Mouse (Mus musculus) kidney, postnatal 0 days (tissue): ENCODE measurements around the gene Myadm. TPM values are rescaled to one million over a fixed set of nuclear protein-coding genes. Genes with fewer than 3 reads are reported as not detected.
"Not testable (repeated sequence)": the region's sequence is repeated elsewhere in the genome, so short reads cannot be mapped to it uniquely, and the experiment has no call there.

Experiments
- ATAC-seq: fragments of 200-750 bp; cut with Nextera tagmentation; replicated peaks from 2 replicates; pipeline ENCODE4 v1.8.0; 2017; ENCODE audit warnings: low read depth, moderate number of reproducible peaks, moderate TSS enrichment, moderate library complexity; ENCODE audit not compliant: low FRiP score
- DNase-seq: peaks from one replicate; pipeline ENCODE4 v3.0.0-alpha.2; 2016; ENCODE audit warnings: low spot score
- H3K27ac ChIP-seq: fragments of 300-500 bp; sonication (generic); 2 replicates; pipeline ENCODE4 v1.5.1; 2014; ENCODE audit warnings: mild to moderate bottlenecking
- H3K27me3 ChIP-seq: fragments of 300-500 bp; sonication (generic); 2 replicates; pipeline ENCODE4 v1.6.1; 2014; ENCODE audit warnings: low read length, mixed read lengths; ENCODE audit not compliant: insufficient read depth
- H3K36me3 ChIP-seq: fragments of 300-500 bp; sonication (generic); 2 replicates; pipeline ENCODE4 v1.6.1; 2014; ENCODE audit warnings: low read length, mixed read lengths; ENCODE audit not compliant: insufficient read depth
- H3K4me1 ChIP-seq: fragments of 300-500 bp; sonication (generic); replicated peaks from 2 replicates; pipeline ENCODE4 v1.6.1; 2014; ENCODE audit warnings: antibody characterized with exemption, low read length, mixed read lengths; ENCODE audit not compliant: insufficient read depth
- H3K4me2 ChIP-seq: fragments of 300-500 bp; sonication (generic); 2 replicates; pipeline ENCODE4 v1.6.1; 2014; ENCODE audit warnings: mild to moderate bottlenecking, low read length, moderate library complexity, mixed read lengths
- H3K4me3 ChIP-seq: fragments of 300-500 bp; sonication (generic); replicated peaks from 2 replicates; pipeline ENCODE4 v1.5.1; 2014; ENCODE audit warnings: low read depth, low read length
- H3K9ac ChIP-seq: fragments of 300-500 bp; sonication (generic); 2 replicates; pipeline ENCODE4 v1.6.1; 2014; ENCODE audit warnings: low read depth, low read length
- H3K9me3 ChIP-seq: fragments of 300-500 bp; sonication (generic); replicated peaks from 2 replicates; pipeline ENCODE4 v1.6.1; 2016; ENCODE audit warnings: low read length, inconsistent platforms, mixed read lengths
- CTCF ChIP-seq: IDR thresholded peaks from 2 replicates; pipeline ENCODE4 v1.5.1; 2016; ENCODE audit warnings: antibody characterized with exemption, low read depth, mild to moderate bottlenecking, moderate library complexity
- WGBS: fragments of 180-500 bp; shearing (Covaris S2); extraction: QIAGEN DNeasy Blood & Tissue Kit; methylation state at CpG from one replicate; pipeline ENCODE4 v1.1.7; 2014; 5-methylcytosine and 5-hydroxymethylcytosine counted together
- polyA plus RNA-seq: library from polyadenylated mRNA; unstranded; fragments of >200 nt; fragmentation: Nextera tagmentation; extraction: Ambion mirVana; gene quantifications from 2 replicates; pipeline ENCODE4 v1.2.1, GENCODE M21; 2015

Myadm gene
- polyA plus RNA-seq, 1 experiment from 2014 or later: 73.0 TPM

DNA sequence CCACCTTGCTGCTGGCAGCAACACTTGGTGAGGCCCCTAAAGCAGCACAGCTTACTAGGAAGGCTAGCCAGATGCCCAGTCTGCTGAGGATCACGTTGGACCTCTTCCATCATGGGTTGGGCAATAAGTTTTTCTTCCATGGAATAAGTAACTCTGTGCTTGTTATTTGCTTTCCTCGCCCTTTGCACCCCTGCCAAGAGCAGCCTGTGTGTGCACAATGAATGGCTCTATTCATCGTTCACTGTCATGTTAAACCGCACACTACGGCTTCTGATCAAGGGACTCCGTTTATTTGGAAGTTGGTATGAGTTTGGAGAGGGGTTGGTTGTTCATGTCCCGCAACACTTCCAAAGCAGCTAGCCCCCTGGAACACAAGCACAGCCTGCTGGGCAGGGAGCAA is 1.7 kb upstream of the Myadm start:
- no peaks in the 10 kb centered on the region for H3K9me3 ChIP-seq
- no peak for DNase-seq
- no peak overlapping the region for H3K27ac ChIP-seq
- H3K4me1 ChIP-seq: no peaks in the 10 kb centered on the region
- H3K27me3 ChIP-seq: no peaks in the 10 kb centered on the region
- no peak overlapping the region for H3K9ac ChIP-seq
- no peak overlapping the region for H3K4me3 ChIP-seq
- 68% methylated on average over 7 of the region's 7 CpGs for WGBS
- no peaks in the 10 kb centered on the region for H3K36me3 ChIP-seq
- no peak for ATAC-seq
- no peak for TF ChIP-seq CTCF
- H3K4me2 ChIP-seq: no peak overlapping the region

DNA sequence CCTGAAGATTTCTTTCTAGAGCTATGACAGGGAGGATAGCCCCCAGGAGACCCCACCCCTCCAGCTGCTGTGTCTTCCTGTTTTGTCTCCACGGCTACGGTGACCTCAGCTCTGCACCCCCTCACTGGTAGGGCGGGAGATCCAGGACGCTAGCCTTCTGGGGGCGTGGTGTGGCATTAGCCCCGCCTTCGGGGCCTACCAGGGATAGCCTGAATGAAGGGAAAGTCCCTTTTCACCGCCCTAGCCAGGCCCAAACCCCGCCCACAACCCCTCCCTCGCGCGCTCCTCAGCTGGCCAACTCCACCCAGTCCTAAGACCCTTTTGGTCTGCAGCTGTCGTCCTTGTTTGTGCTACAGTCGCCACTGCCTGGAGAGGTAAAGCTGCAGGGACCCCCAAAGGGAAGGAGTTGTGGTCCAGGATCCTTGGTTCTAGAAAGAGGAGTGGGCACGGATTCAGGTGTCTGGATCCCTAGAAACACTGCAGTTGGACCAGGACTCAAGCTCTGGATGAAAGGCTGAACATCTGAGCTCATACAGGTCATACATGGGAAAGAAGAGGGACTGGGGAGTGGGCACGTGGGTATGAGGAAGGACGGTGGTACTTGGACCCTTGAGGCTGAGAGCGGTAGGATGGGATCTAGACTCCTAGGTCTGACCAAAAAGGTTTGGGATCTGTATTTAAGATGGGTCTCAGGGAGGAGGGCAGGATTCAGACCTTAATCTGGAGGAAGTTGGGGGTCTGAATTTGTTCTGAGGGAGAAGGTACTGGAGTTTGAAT is 1.6 kb downstream of the Myadm start:
- H3K9me3 ChIP-seq: no peaks in the 10 kb centered on the region
- 0 out of 2 replicates have a peak, but pooled peaks cover 6% of the 10 kb centered on the region for H3K4me1 ChIP-seq
- peak overlapping the region; percentile 75 for H3K4me2 ChIP-seq
- 2% methylated on average over 18 of the region's 18 CpGs for WGBS
- peak; percentile 89 for ATAC-seq
- H3K27me3 ChIP-seq: no peaks in the 10 kb centered on the region
- H3K4me3 ChIP-seq: peak overlapping the region; percentile 56
- peak overlapping the region; percentile 71 for H3K9ac ChIP-seq
- no peaks in the 10 kb centered on the region for H3K36me3 ChIP-seq
- TF ChIP-seq CTCF: no peak
- H3K27ac ChIP-seq: peak overlapping the region; percentile 87
- peak; percentile 98 for DNase-seq

DNA sequence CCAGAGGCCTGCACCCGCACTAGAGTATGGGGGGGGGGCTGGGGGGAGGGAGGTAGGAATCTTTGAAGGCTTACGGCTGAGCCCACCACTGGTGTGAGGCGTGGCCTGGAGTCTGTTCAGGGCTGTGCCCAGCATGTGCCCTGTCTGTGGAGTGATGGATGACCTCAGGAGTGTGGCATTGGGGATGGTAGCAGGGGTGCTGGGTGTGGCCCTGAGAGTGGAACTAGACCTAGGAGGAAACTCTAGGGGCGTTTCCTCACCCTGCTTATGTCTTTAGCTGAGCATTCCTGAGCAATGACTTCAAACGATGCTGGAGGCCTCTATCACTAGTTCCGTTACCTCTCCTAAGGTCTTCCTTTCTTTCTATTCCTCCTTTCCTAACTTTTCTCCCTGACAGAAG is 2.3 kb downstream of the Myadm start:
- 24% methylated on average over 6 of the region's 6 CpGs for WGBS

DNA sequence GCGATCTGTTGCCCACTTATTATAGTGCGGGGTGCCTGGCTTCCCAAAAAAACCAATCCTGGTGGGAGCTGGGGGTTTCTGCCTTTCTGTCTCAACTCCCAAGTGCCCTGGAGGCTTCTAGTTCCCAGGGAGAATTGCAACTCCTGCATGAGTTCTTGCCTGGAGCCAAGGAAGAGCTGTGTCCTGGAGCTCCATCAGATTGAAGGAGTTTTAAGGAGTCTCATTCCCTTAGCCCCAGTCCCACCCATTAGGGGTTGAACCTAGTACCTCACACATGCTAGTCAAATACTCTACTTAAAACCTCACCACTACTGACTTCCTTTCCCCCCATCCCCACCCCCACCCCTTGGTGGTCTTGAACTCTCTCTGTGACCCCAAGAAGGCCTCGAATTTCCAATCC is 2.9 kb downstream of the Myadm start:
- DNase-seq (no peak), ATAC-seq (no peak)
- Histone ChIP-seq H3K36me3 (peaks cover 2% of the 10 kb centered on the region; the same call in 1 of the 2 replicates), H3K27ac (peak overlapping the region; percentile 84), H3K9me3 (no peaks in the 10 kb centered on the region), H3K9ac (no peak overlapping the region; the same call in 1 of the 2 replicates), H3K4me1 (0 out of 2 replicates have a peak, but pooled peaks cover 6% of the 10 kb centered on the region), H3K27me3 (no peaks in the 10 kb centered on the region), H3K4me2 (peak overlapping the region; percentile 75), H3K4me3 (peak overlapping the region; percentile 56)
- no peak for TF ChIP-seq CTCF
- WGBS: 64% methylated on average over 3 of the region's 3 CpGs

More for the DNA sequence above, 2.3 kb downstream of the Myadm start:
- DNase-seq (peak; percentile 57), ATAC-seq (no peak)
- Histone ChIP-seq H3K27ac (peak overlapping the region; percentile 84), H3K36me3 (no peaks in the 10 kb centered on the region), H3K4me2 (peak overlapping the region; percentile 75), H3K4me1 (0 out of 2 replicates have a peak, but pooled peaks cover 6% of the 10 kb centered on the region), H3K4me3 (peak overlapping the region; percentile 56), H3K9ac (peak overlapping the region; percentile 59), H3K27me3 (no peaks in the 10 kb centered on the region), H3K9me3 (no peaks in the 10 kb centered on the region)
- TF ChIP-seq CTCF: no peak

DNA sequence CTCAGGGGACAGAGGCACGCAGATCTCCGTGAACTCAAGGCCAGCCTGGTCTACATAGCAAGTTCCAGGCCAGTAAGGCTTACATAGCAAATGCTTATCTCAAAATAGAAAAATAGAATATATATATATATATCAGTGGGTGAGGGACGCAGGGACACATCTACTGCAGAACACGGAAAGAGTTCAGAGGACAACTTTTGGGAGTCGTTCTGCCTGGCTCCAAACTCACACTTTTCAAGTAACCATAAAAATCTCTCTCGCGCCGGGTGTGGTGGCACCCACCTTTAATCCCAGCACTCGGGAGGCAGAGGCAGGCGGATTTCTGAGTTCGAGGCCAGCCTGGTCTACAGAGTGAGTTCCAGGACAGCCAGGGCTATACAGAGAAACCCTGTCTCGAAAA is 3.4 kb downstream of the Myadm start:
- Histone ChIP-seq H3K4me2 (peak overlapping the region; percentile 75), H3K27ac (peak overlapping the region; percentile 84), H3K4me3 (peak overlapping the region; percentile 56)
- H3K36me3 ChIP-seq, DNase-seq, ATAC-seq, H3K9ac ChIP-seq, H3K4me1 ChIP-seq, H3K27me3 ChIP-seq, H3K9me3 ChIP-seq: not testable (repeated sequence)
- WGBS: 48% methylated on average over 12 of the region's 12 CpGs

DNA sequence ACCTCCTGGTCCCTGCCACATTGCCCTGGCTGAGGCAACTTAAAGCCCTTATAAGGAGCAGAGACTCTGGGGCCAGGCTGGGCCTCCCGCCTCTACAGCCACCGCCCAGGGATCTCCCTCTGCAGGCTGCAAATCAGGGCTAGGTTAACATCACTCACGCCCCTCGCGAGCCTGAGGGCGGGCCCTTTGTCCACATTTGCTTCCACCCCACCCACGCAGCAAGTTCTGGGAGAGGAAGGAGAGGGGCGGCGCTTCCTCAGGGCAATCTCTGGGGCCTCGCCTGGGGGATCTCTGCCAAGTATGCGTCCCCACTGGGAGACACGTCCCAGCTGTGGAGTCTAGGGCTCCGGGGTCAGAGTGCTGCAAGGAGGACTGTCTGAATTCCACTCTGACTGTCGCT is 3.9 kb downstream of the Myadm start:
- 0% methylated on average over 14 of the region's 14 CpGs for WGBS
- peak overlapping the region; percentile 43 for H3K9ac ChIP-seq
- H3K27ac ChIP-seq: peak overlapping the region; percentile 84
- H3K36me3 ChIP-seq: peaks cover 12% of the 10 kb centered on the region
- H3K27me3 ChIP-seq: no peaks in the 10 kb centered on the region
- H3K4me2 ChIP-seq: peak overlapping the region; percentile 75
- DNase-seq: peak; percentile 99
- TF ChIP-seq CTCF: peak; percentile 44
- H3K4me1 ChIP-seq: 0 out of 2 replicates have a peak, but pooled peaks cover 6% of the 10 kb centered on the region
- peak; percentile 84 for ATAC-seq
- H3K9me3 ChIP-seq: no peaks in the 10 kb centered on the region
- H3K4me3 ChIP-seq: peak overlapping the region; percentile 56
